Mouse (Mus musculus) megakaryocyte progenitor cell, adult 5-6 weeks (primary cell): ENCODE data around the gene Rilpl1. TPM values are rescaled to one million over a fixed set of nuclear protein-coding genes. Genes with fewer than 3 reads are reported as not detected.
A peak's percentile ranks its signal among the peaks of the same experiment; 100 is the strongest.

ENCODE experiments used
- ATAC-seq: replicated peaks from 2 replicates; pipeline ENCODE4 v1.8.0; 2016; ENCODE audit warnings: mild to moderate bottlenecking, moderate TSS enrichment, inconsistent platforms; ENCODE audit not compliant: poor library complexity
- total RNA-seq, 2 experiments: library from RNA; stranded (forward) in 1 of 2; stranded (reverse) in 1 of 2; fragments of 157-497, 149-512 nt in 1 of 2; fragments of 200-1000 nt in 1 of 2; gene quantifications; 2 replicates each; pipeline versions ENCODE4 v1.2.3 to v1.2.4; 2015 to 2017

Rilpl1 gene
- total RNA-seq, 2 experiments from 2014 or later: 0.21 to 0.54 TPM

DNA sequence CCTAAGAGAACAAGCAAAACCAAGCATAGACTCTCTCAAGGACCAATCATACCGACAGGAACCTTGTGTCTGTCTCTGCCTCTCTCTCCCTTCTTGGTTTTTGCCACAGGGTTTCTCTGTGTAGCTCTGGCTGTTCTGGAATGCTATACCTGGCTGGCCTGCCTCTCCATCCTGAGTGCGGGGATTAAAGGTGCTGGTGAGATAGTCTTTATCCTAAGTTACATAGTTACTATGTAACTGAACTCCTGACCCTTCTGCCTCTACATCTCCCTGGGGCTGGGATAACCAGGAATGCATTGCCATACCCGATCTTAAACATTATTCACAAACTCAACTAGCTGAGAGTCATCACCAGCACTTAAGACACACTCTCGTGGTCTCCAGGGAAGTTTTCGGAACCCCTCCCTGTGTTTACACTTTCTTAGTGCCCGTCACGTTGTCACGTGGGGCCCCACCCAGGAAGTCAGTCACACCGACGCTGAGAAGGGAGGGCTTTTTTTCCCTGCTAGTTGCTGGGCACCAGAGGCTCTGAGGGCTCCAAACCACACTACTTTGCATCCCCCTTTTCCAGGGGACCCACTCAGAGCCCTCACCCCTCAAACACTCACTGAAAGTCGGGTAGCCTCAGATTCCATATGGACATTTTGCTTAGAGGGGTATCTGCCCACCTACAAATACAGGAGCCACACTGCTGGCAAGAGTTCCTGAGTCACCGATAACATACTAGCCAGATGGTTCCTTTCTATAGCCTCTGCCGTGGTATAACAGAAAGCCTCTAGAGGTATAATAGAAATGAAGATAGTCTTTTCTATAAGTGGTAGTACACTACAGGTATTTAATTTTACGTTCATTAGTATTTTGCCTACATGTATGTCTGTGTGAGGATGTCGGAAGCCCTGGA, 34.3 kb downstream of the Rilpl1 start:
- ATAC-seq: peak; percentile 36

DNA sequence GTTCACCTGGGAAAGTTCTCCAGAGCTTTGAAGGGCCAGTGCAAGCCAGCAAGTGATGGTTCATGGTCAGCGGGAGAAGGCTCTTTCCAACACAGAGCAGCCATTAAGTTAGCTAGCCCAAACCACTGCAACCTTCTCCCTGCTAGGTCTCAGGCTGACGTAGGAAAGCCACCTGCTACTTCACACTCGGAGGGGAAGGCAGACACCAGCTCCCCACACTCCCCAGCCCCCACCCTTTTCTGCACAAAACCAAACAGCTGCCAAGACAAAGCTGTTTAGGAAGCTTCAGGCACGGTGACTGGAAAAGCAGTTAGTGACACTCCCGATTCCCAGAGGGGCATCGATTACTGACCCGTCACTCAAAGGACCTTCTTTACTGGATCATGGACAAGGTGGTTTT, 35.6 kb downstream of the Rilpl1 start:
- no peak for ATAC-seq

DNA sequence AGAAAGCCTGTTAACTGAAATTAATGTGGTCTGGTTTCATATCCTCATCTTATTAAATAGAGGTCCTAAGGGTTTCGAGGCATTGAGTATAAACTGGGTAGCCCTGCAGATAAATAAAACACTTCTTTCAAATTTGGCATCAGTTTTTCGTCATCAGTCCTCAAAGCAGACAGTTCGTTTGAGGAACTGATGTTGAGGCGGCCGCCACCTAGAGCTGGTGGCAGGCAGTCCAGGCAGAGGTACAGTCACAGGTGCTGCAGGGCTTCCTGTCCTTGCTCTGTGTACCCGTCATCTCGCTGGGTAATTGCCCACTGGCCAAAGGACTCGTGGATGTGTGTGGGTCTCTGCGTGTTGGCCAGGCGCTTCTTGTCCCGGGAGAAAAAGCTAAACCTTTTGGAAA, 37.7 kb downstream of the Rilpl1 start:
- peak; percentile 44; the same call in 1 of the 2 replicates for ATAC-seq

DNA sequence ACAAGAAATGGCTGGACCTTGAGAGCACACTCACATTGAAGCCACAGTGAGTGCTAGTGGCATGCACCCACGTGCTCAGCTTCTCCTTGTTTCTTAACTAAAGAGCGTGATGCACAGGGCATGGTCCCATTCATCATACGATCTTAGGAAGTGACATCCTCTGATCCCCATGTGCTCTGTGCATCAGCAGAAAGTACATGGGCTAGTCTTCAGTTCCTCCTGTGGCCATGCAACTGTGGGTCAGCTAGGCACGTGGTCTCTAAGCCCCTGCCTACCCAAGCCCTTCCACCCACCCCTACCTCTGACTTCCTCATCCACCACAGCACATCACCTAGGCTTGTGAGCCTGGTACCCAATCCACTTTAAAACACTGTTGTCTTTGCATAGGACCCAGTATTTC, 38.6 kb downstream of the Rilpl1 start:
- ATAC-seq: peak; percentile 59

DNA sequence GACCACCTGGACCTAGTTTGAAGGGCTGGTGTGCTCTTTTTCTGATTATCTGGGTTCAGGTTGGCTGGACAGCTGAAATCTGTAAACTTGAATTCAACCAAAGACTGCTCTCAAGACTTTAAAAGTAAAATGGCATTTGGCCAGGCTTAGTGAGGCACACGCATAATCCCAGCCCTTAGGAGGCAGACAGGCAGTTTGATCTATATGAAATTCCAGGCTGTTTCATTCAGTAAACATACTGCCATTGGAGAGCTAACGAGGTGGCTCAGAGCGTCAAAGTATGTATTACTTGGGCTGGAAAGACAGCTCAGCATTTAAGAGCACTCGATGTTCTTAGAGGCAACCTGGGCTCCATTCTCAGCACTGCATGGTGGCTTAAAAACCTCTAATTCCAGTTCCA, 39.5 kb downstream of the Rilpl1 start:
- no peak for ATAC-seq

DNA sequence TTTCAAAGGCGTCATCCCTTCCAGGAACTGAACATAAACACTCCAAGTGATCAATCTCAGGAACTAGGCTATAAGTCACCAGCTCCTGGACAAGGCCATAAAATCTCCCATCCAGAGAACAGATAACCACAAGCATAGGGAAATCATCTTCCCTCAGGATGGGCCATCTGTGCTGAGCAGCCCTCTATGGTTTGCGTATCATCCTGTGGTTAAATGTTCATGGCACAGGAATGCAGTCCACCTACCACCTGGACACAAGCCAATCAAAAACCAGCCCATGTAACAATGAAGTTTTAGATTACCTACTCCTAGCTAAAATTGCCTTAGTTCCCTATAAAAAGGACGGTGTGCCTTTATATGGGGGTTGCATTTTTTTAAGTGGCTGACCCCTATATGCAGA, 42.3 kb downstream of the Rilpl1 start:
- ATAC-seq: no peak

DNA sequence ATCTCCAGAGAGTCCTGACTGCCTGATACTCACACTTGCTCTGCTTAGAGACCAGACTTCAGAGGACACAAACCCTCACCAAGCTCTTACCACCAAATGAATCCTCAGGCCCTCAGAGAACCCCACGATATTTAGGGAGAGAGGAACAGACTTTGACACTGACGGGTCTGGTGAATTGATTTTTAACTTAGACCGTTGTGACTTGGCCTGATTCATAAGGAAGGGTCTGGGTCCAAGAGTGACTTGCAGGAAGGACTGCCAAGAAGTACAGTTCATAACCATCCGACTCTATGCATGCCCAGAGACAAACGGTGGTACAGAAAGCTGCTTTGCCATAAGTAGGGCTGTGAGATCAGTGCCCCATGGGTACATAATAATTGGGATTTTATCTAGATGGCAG, 45.5 kb downstream of the Rilpl1 start:
- no peak for ATAC-seq

DNA sequence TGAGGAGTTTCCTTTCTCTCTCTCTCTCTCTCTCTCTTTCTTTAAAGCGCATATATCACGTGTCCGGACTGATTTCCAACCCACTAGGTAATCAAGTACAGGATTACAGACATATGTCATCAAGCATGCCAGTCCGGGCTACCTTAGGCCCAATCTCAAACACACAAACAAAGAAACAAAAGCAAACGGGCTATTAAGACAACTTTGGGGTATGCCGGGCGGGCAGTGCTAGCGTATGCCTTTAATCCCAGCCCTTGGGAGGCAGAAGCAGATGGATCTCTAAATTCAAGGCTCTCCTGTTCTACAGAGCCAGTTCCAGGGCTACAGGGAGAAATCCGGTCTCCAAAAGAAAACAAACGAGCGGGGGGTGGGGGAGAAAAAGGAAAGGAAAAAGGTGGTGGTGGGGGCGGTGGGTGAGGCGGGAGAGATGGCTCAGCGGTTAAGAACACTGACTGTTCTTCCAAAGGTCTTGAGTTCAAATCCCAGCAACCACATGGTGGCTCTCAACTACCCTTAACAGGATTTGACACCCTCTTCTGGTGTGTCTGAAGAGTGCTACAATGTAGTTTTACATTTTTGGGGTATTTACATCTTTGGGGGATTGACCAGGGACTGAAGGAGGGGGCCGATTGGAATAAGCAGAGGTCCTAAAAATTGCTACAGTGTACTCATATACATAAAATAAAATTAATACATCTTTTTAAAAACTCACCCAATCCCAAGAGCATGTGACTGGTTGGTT, 47.4 kb downstream of the Rilpl1 start:
- ATAC-seq: no peak

DNA sequence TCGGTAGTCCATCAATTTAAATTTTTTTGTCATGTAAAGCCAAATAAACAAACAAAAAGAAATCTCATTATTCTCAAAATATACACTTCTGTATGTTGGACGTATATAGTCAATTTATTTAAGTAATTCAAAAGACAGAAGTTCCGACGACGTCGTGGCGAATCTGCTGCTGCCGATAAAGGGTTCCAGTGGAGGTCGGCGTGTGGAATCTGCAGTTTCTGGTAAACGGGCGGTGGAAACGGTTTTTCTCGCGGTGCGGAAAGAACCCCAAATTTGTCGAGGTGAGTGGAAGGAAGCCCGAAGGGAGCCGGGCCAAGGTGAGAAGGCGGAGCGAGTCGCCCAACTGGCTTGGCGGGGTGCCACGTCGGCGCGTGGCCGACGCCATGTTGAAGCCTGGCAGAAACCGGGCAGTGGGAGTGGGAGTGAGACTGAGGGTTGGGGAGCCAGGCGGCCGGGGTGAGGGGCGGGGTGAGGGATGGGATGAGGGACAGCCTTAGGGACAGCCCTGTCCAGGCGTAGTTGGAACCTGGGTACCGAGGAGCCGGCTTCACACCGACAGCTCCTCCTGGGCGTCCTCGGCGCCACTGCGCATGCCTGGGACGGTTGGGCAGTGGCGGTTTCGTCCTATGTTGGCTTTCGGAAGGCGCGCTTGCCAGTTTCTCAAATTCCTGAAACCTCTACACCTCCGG, 48.1 kb downstream of the Rilpl1 start, which contains the start of gene Snrnp35:
Gene Snrnp35 (plus strand): TSS at position 169 of the 689 bp plus-strand sequence.
- peak; percentile 77 for ATAC-seq

DNA sequence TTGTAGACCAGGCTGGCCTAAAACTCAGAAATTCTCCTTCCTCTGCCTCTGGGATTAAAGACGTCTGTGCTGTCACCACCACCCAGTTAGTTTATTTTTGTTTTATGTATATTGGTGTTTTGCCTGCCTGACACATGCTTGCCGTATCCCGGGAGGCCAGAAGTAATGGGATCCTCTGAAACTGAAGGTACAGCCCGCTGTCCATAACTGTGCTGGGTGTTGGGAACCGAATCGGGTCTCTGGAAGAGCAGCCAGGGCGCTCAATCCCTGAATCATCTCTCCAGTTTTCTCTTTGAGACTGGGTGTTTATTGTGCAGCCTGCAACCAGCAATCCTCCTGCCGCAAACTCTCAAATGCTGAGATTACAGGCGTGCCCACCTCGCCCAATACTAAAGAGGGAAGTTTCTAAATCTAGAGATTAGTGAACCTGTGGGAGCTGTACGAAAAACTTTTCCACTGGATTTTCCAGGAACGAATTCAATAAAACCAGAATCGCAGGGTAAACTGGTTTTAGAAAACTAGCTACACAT, 48.7 kb downstream of the Rilpl1 start:
- ATAC-seq: no peak

DNA sequence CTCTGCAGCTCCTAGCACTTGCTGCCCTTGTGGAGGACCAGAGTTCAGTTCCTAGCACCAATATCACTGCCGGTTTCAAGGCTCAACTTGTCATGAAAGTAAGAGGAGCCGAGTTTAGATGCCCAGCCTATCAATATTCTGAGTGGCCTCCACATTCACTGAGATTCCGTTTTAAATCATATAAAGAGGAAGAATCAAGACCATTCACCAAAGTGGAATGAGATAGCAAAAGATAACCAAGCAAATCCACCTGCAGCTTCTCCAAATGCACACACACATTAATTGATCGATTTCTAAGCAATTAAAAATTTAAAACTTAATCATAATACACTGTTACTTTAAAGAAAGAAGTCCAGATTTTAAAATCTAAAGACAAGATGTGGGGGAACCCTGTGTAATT, 49.5 kb downstream of the Rilpl1 start:
- no peak for ATAC-seq

DNA sequence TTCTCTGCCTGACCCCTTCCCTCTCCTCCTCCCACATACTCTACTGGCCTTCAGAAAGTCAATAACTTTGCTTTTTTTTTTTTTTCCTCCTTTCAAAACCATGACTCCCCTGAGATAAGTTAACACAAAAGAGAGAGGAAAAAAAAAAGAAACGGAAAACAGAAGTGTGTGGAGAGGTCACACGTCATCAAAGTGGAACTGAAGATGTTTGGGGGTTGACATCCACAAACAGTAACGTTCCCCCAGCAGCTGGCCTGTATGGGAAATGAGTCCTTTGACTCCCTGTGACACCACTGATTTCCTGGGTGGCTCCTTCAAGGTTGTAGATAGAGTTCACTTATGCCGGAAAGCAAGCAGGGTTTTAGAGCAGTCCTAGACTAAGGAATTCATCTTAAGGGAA, 51.1 kb downstream of the Rilpl1 start:
- no peak for ATAC-seq

DNA sequence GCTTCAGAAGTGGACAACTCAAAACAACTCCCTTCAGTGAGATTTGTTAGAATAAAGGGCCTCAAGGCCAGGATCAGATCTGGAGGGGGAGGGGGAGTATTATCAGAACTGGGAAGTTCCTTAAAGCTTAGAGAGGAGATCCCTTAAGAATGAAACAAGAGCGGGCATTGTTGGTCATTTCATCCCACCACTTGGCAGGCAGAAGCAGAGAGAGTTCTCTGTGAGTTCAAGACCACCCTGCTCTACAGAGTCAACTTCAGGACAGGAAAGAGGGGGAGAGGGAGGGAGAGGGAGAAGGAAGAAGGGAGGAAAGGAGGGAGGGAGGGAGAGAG, 52.4 kb downstream of the Rilpl1 start:
- ATAC-seq: no peak

DNA sequence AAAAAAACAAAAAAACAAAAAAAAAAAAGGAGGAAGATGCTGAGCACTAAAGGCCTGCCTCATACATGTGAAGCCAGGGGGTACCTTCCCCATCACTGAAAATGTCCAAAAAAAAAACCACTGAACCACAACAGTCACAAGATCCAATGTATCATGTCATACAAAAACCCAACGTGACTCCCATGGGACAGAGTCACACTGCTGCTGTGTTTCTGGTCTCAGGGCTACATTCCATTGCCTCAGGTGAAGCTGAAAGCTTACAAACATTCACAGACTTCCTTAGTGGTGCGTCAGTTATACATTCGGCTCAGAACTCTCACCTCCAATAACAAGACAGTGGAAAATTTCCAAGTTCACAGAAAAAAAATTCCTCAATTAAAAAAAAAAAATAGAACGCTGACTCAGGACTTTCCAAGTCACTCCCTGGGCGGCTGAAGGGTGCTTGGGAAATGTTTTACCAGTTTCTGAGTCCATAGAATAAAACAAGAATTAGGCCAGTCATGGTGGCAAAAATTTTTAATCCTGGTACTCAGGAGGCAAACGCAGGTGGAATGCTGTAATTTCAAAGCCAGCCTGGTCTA, 60.5 kb downstream of the Rilpl1 start:
- no peak for ATAC-seq

DNA sequence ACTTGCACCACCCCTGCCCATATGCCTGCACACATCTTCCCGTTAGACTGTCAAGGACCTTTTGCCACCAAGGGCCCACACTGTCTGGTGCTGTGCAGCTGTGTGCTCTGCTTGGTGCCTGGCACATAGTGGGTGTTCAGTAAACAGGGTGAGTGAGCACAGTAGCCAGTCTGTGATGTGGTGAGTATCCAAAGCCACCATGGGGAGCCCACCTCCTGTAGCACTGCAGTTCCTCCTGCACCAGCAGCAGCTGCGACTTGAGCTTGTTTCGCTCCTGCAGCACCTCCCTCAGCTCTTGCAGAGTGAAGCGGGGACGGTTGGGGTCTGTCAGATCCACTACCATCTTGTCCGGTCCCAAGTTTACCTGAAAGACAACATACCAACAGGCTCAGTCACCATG, 61.7 kb downstream of the Rilpl1 start:
- ATAC-seq: no peak

DNA sequence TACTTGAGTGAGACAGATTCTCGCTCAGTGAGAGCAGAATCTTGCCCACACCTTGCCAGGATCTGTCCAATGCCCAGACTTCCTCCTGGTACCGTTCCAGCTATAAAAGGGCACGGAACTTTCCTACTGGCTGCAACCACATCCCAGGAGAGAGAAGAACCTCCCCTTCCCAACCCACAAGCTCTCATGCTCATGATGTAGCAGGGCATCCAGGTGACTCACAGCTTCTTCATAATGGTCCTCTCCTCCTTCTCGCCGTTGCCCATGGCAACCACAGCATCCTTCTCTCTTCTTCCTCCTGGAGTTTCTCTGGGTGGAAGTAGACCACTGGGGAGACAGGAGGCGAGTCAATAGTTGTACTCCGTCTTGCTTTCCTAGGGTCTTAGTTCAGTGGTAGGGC, 62.8 kb downstream of the Rilpl1 start:
- ATAC-seq: no peak; the same call in 1 of the 2 replicates

DNA sequence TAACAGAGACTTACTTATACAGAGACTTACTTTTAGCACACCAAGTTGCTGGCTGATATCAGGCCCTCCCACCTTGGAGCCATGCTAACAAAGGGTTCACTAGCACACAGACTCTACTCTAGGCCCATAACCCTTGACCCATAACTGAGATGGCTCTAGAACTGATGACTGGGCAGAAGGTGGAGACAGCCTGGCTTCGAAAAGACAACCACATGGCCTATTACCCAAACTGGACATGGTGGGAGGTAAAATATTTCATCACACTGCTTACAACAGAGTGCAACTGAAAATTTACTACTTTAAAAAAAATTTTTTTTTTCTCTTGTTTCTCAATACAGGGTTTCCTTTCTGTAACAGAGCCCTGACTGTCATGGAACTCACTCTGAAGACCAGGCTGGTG, 63.4 kb downstream of the Rilpl1 start:
- peak; percentile 77 for ATAC-seq

DNA sequence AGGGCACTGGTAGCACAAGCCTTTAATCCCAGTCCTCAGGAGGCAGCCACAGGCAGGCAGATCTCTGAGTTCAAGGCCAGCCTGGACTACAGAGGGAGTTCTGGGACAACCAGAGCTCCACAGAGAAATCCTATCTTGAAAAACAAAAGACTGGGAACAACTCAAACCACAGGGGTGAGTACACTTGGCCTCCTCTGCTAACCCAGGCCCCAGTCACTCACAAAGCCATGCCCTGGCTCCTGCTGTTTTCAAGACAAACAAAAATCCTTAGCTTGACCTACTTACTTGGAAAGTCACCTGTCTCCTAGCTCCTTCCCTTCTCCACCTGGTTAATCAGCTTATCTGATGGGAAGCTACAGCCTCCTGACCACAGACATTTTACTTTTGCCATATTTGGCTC, 66.3 kb downstream of the Rilpl1 start:
- no peak for ATAC-seq

DNA sequence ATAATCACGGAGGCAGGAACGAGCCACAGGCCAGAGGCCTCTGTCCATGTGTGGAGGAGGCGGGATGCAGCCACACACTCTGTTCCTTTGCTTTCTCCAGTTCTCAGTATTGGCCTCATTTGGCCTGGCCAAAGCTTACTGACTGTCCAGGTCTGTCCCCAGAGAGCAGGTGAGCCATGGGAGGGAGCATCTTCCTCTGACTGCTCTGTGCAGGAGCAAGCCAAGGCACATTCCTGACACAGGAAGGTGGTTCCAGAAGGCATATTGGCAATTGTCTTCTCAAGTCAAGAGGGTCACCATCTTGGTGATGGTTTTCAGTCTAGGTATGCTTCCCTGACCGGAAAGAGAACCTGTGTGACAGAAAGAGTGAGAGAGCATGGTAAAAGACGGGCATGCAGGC, 67.7 kb downstream of the Rilpl1 start:
- ATAC-seq: no peak

DNA sequence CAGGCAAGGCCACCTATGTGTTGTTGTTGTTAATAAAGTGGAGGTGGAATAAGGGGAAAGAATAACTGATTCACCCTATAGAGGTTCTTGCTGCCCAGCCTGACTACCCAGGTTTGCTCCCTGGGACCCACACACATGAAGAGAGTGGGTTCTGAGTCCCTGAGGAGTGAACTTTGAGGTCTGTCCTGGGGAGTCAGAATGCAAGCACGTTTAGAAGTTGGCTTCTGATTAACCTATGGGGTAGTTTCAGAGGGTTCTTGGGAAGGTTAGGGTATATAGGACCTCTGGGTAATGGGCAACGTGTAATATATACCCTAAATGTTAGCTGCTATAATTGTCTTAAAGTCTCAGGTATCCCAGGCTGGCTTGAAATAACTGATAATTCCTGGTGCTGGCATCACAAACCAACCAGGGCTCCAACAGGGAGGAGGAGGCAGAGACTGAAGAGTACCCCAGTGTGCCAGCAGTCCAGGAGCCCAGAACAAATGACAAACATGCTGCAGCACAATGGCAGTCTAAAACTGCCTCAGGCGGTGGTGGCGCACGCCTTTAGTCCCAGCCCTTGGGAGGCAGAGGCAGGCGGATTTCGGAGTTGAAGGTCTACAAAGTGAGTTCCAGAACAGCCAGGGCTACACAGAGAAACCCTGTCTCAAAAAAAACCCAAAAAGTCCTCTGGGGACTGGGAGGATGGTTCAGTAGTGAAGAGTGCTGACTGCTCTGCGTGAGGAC, 68.7 kb downstream of the Rilpl1 start:
- ATAC-seq: no peak
